11 mouse cellular contexts compared by ENCODE assay signal in genomic region chr2:18033166-18034108, GRCm38 (mm10). TPM values are rescaled to one million over a fixed set of nuclear protein-coding genes. Genes with fewer than 3 reads are reported as not detected.
DNase-seq lines count a peak whose midpoint lies in the region; ATAC-seq and TF ChIP-seq lines count a peak whose summit lies in the region.
"Had no signal": no experiment of that assay in that cellular context is flagged by ENCODE, and none has a peak within 500 bp of the region (broad histone marks: within the 10 kb centered on the region; RNA-seq: fewer than 3 reads in every experiment).

No protein-coding gene starts in this region.

- no peak for DNase-seq in kidney, adult 8-10 months
- DNase-seq in forebrain, postnatal 0 days = peak; percentile 60
- DNase-seq in gastrocnemius, adult 18-20 months (ENCODE audit: low spot score) = no peak
- no peak for DNase-seq in yolk sac, embryonic 10.5 days (ENCODE audit: low spot score)
- DNase-seq: thymus, postnatal 25 days had no signal

- no peaks in the 10 kb centered on the region for H3K36me3 ChIP-seq in kidney, embryonic 14.5 days (ENCODE audit: control insufficient read depth, insufficient read depth, low read length)
- H3K36me3 ChIP-seq in embryonic facial prominence, embryonic 13.5 days = no peaks in the 10 kb centered on the region
- no peaks in the 10 kb centered on the region for H3K36me3 ChIP-seq in forebrain, postnatal 0 days (ENCODE audit: insufficient read depth)
- no peaks in the 10 kb centered on the region for H3K36me3 ChIP-seq in neural tube, embryonic 12.5 days
- H3K36me3 ChIP-seq: embryonic facial prominence, embryonic 15.5 days; limb, embryonic 13.5 days had no signal

- no peak for ATAC-seq in kidney, embryonic 14.5 days (ENCODE audit: low FRiP score, low TSS enrichment)
- no peak for ATAC-seq in embryonic facial prominence, embryonic 13.5 days (ENCODE audit: insufficient number of reproducible peaks, insufficient read depth, low FRiP score, low TSS enrichment, low read depth)
- no peak for ATAC-seq in forebrain, postnatal 0 days
- ATAC-seq in neural tube, embryonic 12.5 days (ENCODE audit: low FRiP score, low read depth) = peak; percentile 42; the same call in 1 of the 2 replicates

- peaks cover 36% of the 10 kb centered on the region for H3K4me1 ChIP-seq in kidney, embryonic 14.5 days (ENCODE audit: control insufficient read depth, insufficient read depth, low read length)
- H3K4me1 ChIP-seq in embryonic facial prominence, embryonic 13.5 days = peaks cover 39% of the 10 kb centered on the region
- 0 out of 2 replicates have a peak, but pooled peaks cover 6% of the 10 kb centered on the region for H3K4me1 ChIP-seq in forebrain, postnatal 0 days (ENCODE audit: insufficient read depth)
- H3K4me1 ChIP-seq in neural tube, embryonic 12.5 days = peaks cover 54% of the 10 kb centered on the region

- 0 out of 2 replicates have a peak overlapping the region, but pooled peaks have one; percentile 35 for H3K9ac ChIP-seq in kidney, embryonic 14.5 days (ENCODE audit: low read depth, low read length)
- 0 out of 2 replicates have a peak overlapping the region, but pooled peaks have one; percentile 6 for H3K9ac ChIP-seq in embryonic facial prominence, embryonic 13.5 days
- H3K9ac ChIP-seq in forebrain, postnatal 0 days = no peak overlapping the region
- peak overlapping the region; percentile 27; the same call in 1 of the 2 replicates for H3K9ac ChIP-seq in neural tube, embryonic 12.5 days
- H3K9ac ChIP-seq: embryonic facial prominence, embryonic 15.5 days; limb, embryonic 13.5 days had no signal

- 0 out of 2 replicates have a peak overlapping the region, but pooled peaks have one; percentile 12 for H3K27ac ChIP-seq in kidney, embryonic 14.5 days (ENCODE audit: low read depth, low read length)
- 0 out of 2 replicates have a peak overlapping the region, but pooled peaks have one; percentile 5 for H3K27ac ChIP-seq in embryonic facial prominence, embryonic 13.5 days
- H3K27ac ChIP-seq in forebrain, postnatal 0 days (ENCODE audit: low read depth, low read length) = no peak overlapping the region
- no peak overlapping the region for H3K27ac ChIP-seq in neural tube, embryonic 12.5 days
- H3K27ac ChIP-seq: embryonic facial prominence, embryonic 15.5 days; limb, embryonic 13.5 days had no signal

- no peaks in the 10 kb centered on the region for H3K27me3 ChIP-seq in kidney, embryonic 14.5 days (ENCODE audit: control insufficient read depth, insufficient read depth, low read length)
- 0 out of 2 replicates have a peak, but pooled peaks cover 3% of the 10 kb centered on the region for H3K27me3 ChIP-seq in embryonic facial prominence, embryonic 13.5 days
- H3K27me3 ChIP-seq in forebrain, postnatal 0 days (ENCODE audit: insufficient read depth, low read length) = no peaks in the 10 kb centered on the region
- no peaks in the 10 kb centered on the region for H3K27me3 ChIP-seq in neural tube, embryonic 12.5 days (replicated peaks)
- H3K27me3 ChIP-seq: embryonic facial prominence, embryonic 15.5 days; limb, embryonic 13.5 days had no signal

- no peaks in the 10 kb centered on the region for H3K9me3 ChIP-seq in kidney, embryonic 14.5 days (ENCODE audit: control insufficient read depth, low read length)
- H3K9me3 ChIP-seq in embryonic facial prominence, embryonic 13.5 days = no peaks in the 10 kb centered on the region
- no peaks in the 10 kb centered on the region for H3K9me3 ChIP-seq in forebrain, postnatal 0 days (ENCODE audit: low read length)
- H3K9me3 ChIP-seq in neural tube, embryonic 12.5 days = no peaks in the 10 kb centered on the region
- H3K9me3 ChIP-seq: embryonic facial prominence, embryonic 15.5 days; limb, embryonic 13.5 days had no signal

- H3K4me2 ChIP-seq in kidney, embryonic 14.5 days (replicated peaks; ENCODE audit: low read depth, low read length) = no peak overlapping the region
- peak overlapping the region; percentile 94; the same call in 1 of the 2 replicates for H3K4me2 ChIP-seq in embryonic facial prominence, embryonic 13.5 days
- peak overlapping the region; percentile 1; the same call in 1 of the 2 replicates for H3K4me2 ChIP-seq in forebrain, postnatal 0 days (ENCODE audit: low read depth)
- peak overlapping the region; percentile 95 for H3K4me2 ChIP-seq in neural tube, embryonic 12.5 days (replicated peaks)
- H3K4me2 ChIP-seq: embryonic facial prominence, embryonic 15.5 days; limb, embryonic 13.5 days had no signal

- TF ChIP-seq CTCF in forebrain, postnatal 0 days (IDR thresholded peaks at IDR 0.05; ENCODE audit: low read depth) = no peak

- WGBS in kidney, embryonic 14.5 days = 58% methylated on average over 10 of the region's 10 CpGs
- WGBS in embryonic facial prominence, embryonic 13.5 days = 34% methylated on average over 10 of the region's 10 CpGs
- WGBS in forebrain, postnatal 0 days = 53% methylated on average over 10 of the region's 10 CpGs
- WGBS in neural tube, embryonic 12.5 days = 30% methylated on average over 10 of the region's 10 CpGs

- H3K4me3 ChIP-seq in kidney, embryonic 14.5 days (ENCODE audit: low read length) = no peak overlapping the region
- H3K4me3 ChIP-seq in embryonic facial prominence, embryonic 13.5 days = no peak overlapping the region
- H3K4me3 ChIP-seq in forebrain, postnatal 0 days (ENCODE audit: low read depth, low read length) = no peak overlapping the region
- H3K4me3 ChIP-seq in neural tube, embryonic 12.5 days = no peak overlapping the region
- H3K4me3 ChIP-seq: embryonic facial prominence, embryonic 15.5 days; limb, embryonic 13.5 days had no signal

RNA-seq across cellular contexts. Expression of gene A930004D18Rik, which starts 4.1 kb away (rescaled TPM):
- 9.4 and 10.0 TPM in 2 replicates for polyA plus RNA-seq in kidney, embryonic 14.5 days (2014; fragmentation: Nextera tagmentation; extraction: Ambion mirVana)
- 13.7 and 15.0 TPM in 2 replicates for polyA plus RNA-seq in embryonic facial prominence, embryonic 13.5 days (2015; fragmentation: Nextera tagmentation; extraction: Ambion mirVana)
- 2.6 and 3.5 TPM in 2 replicates for total RNA-seq in forebrain, postnatal 0 days (2014; rRNA removed)
- polyA plus RNA-seq in forebrain, postnatal 0 days (2015; fragmentation: Nextera tagmentation; extraction: Ambion mirVana) = 10.1 and 11.8 TPM in 2 replicates
- 17.1 and 17.6 TPM in 2 replicates for polyA plus RNA-seq in neural tube, embryonic 12.5 days (2016; fragmentation: Nextera tagmentation; extraction: Ambion mirVana)
- total RNA-seq in gastrocnemius, adult 18-20 months (2021) = under 1 TPM; 0.34 to 0.64 TPM
- total RNA-seq: granulocyte monocyte progenitor cell, adult 5-6 weeks had no signal

RNA-seq across cellular contexts. Expression of gene Skida1, which starts 15.4 kb away (rescaled TPM):
- polyA plus RNA-seq in kidney, embryonic 14.5 days (2014; fragmentation: Nextera tagmentation; extraction: Ambion mirVana) = 10.5 and 11.4 TPM in 2 replicates
- 8.3 and 9.8 TPM in 2 replicates for polyA plus RNA-seq in embryonic facial prominence, embryonic 13.5 days (2015; fragmentation: Nextera tagmentation; extraction: Ambion mirVana)
- total RNA-seq in forebrain, postnatal 0 days (2014; rRNA removed) = 11.4 and 12.6 TPM in 2 replicates
- 4.3 and 4.9 TPM in 2 replicates for polyA plus RNA-seq in forebrain, postnatal 0 days (2015; fragmentation: Nextera tagmentation; extraction: Ambion mirVana)
- 13.2 and 13.4 TPM in 2 replicates for polyA plus RNA-seq in neural tube, embryonic 12.5 days (2016; fragmentation: Nextera tagmentation; extraction: Ambion mirVana)
- total RNA-seq in gastrocnemius, adult 18-20 months (2021) = under 1 TPM; 0.07 to 0.12 TPM
- total RNA-seq: granulocyte monocyte progenitor cell, adult 5-6 weeks had no signal

RNA-seq across cellular contexts. Expression of gene Mllt10, which starts 21.6 kb away (rescaled TPM):
- polyA plus RNA-seq in kidney, embryonic 14.5 days (2014; fragmentation: Nextera tagmentation; extraction: Ambion mirVana) = 58.7 and 74.9 TPM in 2 replicates
- polyA plus RNA-seq in embryonic facial prominence, embryonic 13.5 days (2015; fragmentation: Nextera tagmentation; extraction: Ambion mirVana) = 67.2 and 73.6 TPM in 2 replicates
- 27.3 and 31.3 TPM in 2 replicates for total RNA-seq in forebrain, postnatal 0 days (2014; rRNA removed)
- polyA plus RNA-seq in forebrain, postnatal 0 days (2015; fragmentation: Nextera tagmentation; extraction: Ambion mirVana) = 15.9 and 27.4 TPM in 2 replicates
- 60.5 and 67.2 TPM in 2 replicates for polyA plus RNA-seq in neural tube, embryonic 12.5 days (2016; fragmentation: Nextera tagmentation; extraction: Ambion mirVana)
- 10 to 100 TPM; 21.8 to 23.2 TPM for total RNA-seq in gastrocnemius, adult 18-20 months (2021)

RNA-seq across cellular contexts. Expression of gene H2al2a, which starts 36.7 kb away (rescaled TPM):
- not detected in 2 replicates for polyA plus RNA-seq in kidney, embryonic 14.5 days (2014; fragmentation: Nextera tagmentation; extraction: Ambion mirVana)
- not detected in 2 replicates for polyA plus RNA-seq in embryonic facial prominence, embryonic 13.5 days (2015; fragmentation: Nextera tagmentation; extraction: Ambion mirVana)
- total RNA-seq in forebrain, postnatal 0 days (2014; rRNA removed) = not detected in 2 replicates
- polyA plus RNA-seq in forebrain, postnatal 0 days (2015; fragmentation: Nextera tagmentation; extraction: Ambion mirVana) = not detected in 2 replicates
- polyA plus RNA-seq in neural tube, embryonic 12.5 days (2016; fragmentation: Nextera tagmentation; extraction: Ambion mirVana) = not detected in 2 replicates
- not detected for total RNA-seq in gastrocnemius, adult 18-20 months (2021)
- total RNA-seq: granulocyte monocyte progenitor cell, adult 5-6 weeks had no signal
- polyA plus RNA-seq: embryonic facial prominence, embryonic 15.5 days; limb, embryonic 13.5 days had no signal

Comparison
In these comparisons a context has a peak if more than half of its experiments do, and no peak if none do; other contexts are left out.
1. H3K27ac ChIP-seq: peak in kidney, embryonic 14.5 days (single experiment) and embryonic facial prominence, embryonic 13.5 days (single experiment); none in forebrain, postnatal 0 days (single experiment) and neural tube, embryonic 12.5 days (single experiment).